Mouse (Mus musculus) CH12.LX (cell line): Measurements from ENCODE around the gene Pth1r. TPM values are rescaled to one million over a fixed set of nuclear protein-coding genes. Genes with fewer than 3 reads are reported as not detected.

ENCODE experiments used
- DNase-seq: peaks from one replicate; pipeline ENCODE4 v3.0.0-alpha.2; 2013; ENCODE audit errors: extremely low read depth
- H3K27ac ChIP-seq: 2 replicates; pipeline ENCODE4 v1.5.1; 2012; ENCODE audit warnings: low read depth, mild to moderate bottlenecking, control low read depth, moderate library complexity; ENCODE audit not compliant: insufficient read depth
- H3K27me3 ChIP-seq: replicated peaks from 2 replicates; pipeline ENCODE3; 2012; ENCODE audit warnings: inconsistent platforms
- H3K36me3 ChIP-seq, 2 experiments: replicated peaks in 1 of 2; 2 replicates each; pipeline versions ENCODE3 to v1.6.1; 2012; ENCODE audit warnings: inconsistent platforms in 1 of 2, low read length in 1 of 2, mild to moderate bottlenecking in 1 of 2, mixed read lengths in 1 of 2, moderate library complexity in 1 of 2; ENCODE audit not compliant: control insufficient read depth in 1 of 2, insufficient read depth in 1 of 2
- H3K4me1 ChIP-seq, 2 experiments: 2 replicates each; pipeline ENCODE4 v1.6.1; 2012; ENCODE audit warnings: inconsistent platforms in 1 of 2, moderate library complexity in 1 of 2; ENCODE audit not compliant: insufficient read depth in 2 of 2, control insufficient read depth in 1 of 2
- H3K4me2 ChIP-seq: 2 replicates; pipeline ENCODE4 v1.6.1; 2012; ENCODE audit warnings: low read depth, mild to moderate bottlenecking, control low read depth; ENCODE audit not compliant: poor library complexity, insufficient read depth, severe bottlenecking
- H3K4me3 ChIP-seq, 3 experiments: fragments of 150-350 bp in 1 of 3; sonication (generic) in 1 of 3; replicated peaks in 1 of 3; 2 replicates each; pipeline versions ENCODE3 to v1.5.1; 2011 to 2012; ENCODE audit warnings: low read depth in 2 of 3, low read length in 2 of 3, mild to moderate bottlenecking in 2 of 3, moderate library complexity in 2 of 3, control low read depth in 1 of 3, improper control_type of control experiment in 1 of 3, inconsistent platforms in 1 of 3, mixed read lengths in 1 of 3; ENCODE audit not compliant: poor library complexity in 1 of 3
- H3K79me2 ChIP-seq: replicated peaks from 2 replicates; pipeline ENCODE4 v1.6.1; 2012; ENCODE audit warnings: mild to moderate bottlenecking, moderate library complexity; ENCODE audit not compliant: control insufficient read depth, poor library complexity, insufficient read depth, severe bottlenecking; ENCODE audit errors: extremely low read depth
- H3K9ac ChIP-seq: 2 replicates; pipeline ENCODE4 v1.6.1; 2012; ENCODE audit warnings: low read depth, mild to moderate bottlenecking, control low read depth, moderate library complexity; ENCODE audit not compliant: insufficient read depth
- H3K9me3 ChIP-seq: replicated peaks from 2 replicates; pipeline ENCODE3; 2012; ENCODE audit warnings: low read length, inconsistent platforms, mixed read lengths
- ELF1 ChIP-seq: IDR thresholded peaks from 2 replicates; pipeline ENCODE4 v1.6.1; 2014; ENCODE audit warnings: low read depth, mild to moderate bottlenecking, inconsistent platforms, low read length, improper control_type of control experiment
- EP300 ChIP-seq: IDR thresholded peaks from 2 replicates; pipeline ENCODE4 v1.6.1; 2011; ENCODE audit warnings: low read length, improper control_type of control experiment
- ETS1 ChIP-seq: conservative IDR thresholded peaks from 2 replicates; pipeline ENCODE4 v1.6.1; 2012; ENCODE audit warnings: low read depth, mild to moderate bottlenecking, inconsistent platforms, low read length, improper control_type of control experiment, moderate library complexity
- HCFC1 ChIP-seq: IDR thresholded peaks from 2 replicates; pipeline ENCODE4 v1.6.1; 2012; ENCODE audit warnings: low read depth, mild to moderate bottlenecking, inconsistent platforms, low read length, improper control_type of control experiment
- JUN ChIP-seq: IDR thresholded peaks from 2 replicates; pipeline ENCODE4 v1.6.1; 2011; ENCODE audit warnings: low read depth, mild to moderate bottlenecking, low read length, improper control_type of control experiment, moderate library complexity; ENCODE audit not compliant: insufficient read depth
- JUND ChIP-seq: conservative IDR thresholded peaks from 2 replicates; pipeline ENCODE4 v1.6.1; 2011; ENCODE audit warnings: low read depth, low read length, improper control_type of control experiment
- KAT2A ChIP-seq: IDR thresholded peaks from 2 replicates; pipeline ENCODE4 v1.6.1; 2012; ENCODE audit warnings: low read length, improper control_type of control experiment, inconsistent platforms; ENCODE audit not compliant: insufficient replicate concordance
- MAX ChIP-seq: IDR thresholded peaks from 2 replicates; pipeline ENCODE4 v1.6.1; 2011; ENCODE audit warnings: low read length, improper control_type of control experiment
- MXI1 ChIP-seq: IDR thresholded peaks from 2 replicates; pipeline ENCODE4 v1.6.1; 2011; ENCODE audit warnings: mild to moderate bottlenecking, low read depth, low read length, improper control_type of control experiment
- NRF1 ChIP-seq: IDR thresholded peaks from 2 replicates; pipeline ENCODE4 v1.6.1; 2014; ENCODE audit warnings: low read depth, mild to moderate bottlenecking, inconsistent platforms, low read length, improper control_type of control experiment, moderate library complexity
- PAX5 ChIP-seq: IDR thresholded peaks from 2 replicates; pipeline ENCODE4 v1.6.1; 2012; ENCODE audit warnings: low read length, inconsistent platforms, mixed read lengths
- POLR2A ChIP-seq: IDR thresholded peaks from 2 replicates; pipeline ENCODE4 v1.6.1; 2011; ENCODE audit warnings: low read depth, mild to moderate bottlenecking, improper control_type of control experiment, low read length
- SIN3A ChIP-seq: IDR thresholded peaks from 2 replicates; pipeline ENCODE4 v1.6.1; 2012; ENCODE audit warnings: low read length, improper control_type of control experiment, inconsistent platforms
- TBP ChIP-seq: conservative IDR thresholded peaks from 2 replicates; pipeline ENCODE4 v1.6.1; 2011; ENCODE audit warnings: low read depth, low read length, improper control_type of control experiment
- UBTF ChIP-seq: IDR thresholded peaks from 2 replicates; pipeline ENCODE4 v1.6.1; 2012; ENCODE audit warnings: low read depth, mild to moderate bottlenecking, inconsistent platforms, low read length, improper control_type of control experiment, moderate library complexity
- ZC3H11A ChIP-seq: IDR thresholded peaks from 2 replicates; pipeline ENCODE4 v1.6.1; 2012; ENCODE audit warnings: low read depth, mild to moderate bottlenecking, inconsistent platforms, low read length, improper control_type of control experiment
- ZMIZ1 ChIP-seq: IDR thresholded peaks from 2 replicates; pipeline ENCODE4 v1.6.1; 2012; ENCODE audit warnings: low read depth, mild to moderate bottlenecking, inconsistent platforms, low read length, improper control_type of control experiment
- dilution Hi-C: fragments of 300-500 bp; cut with MboI; formaldehyde crosslinking; loops from 2 replicates; pipeline ENCODE4 v1.14.3; 2020; ENCODE audit warnings: low sequenced_read_pairs; ENCODE audit not compliant: extremely low pct_unique_long_range_greater_than_20kb, extremely low pct_ligation_motif_present
- in situ Hi-C: fragments of 300-500 bp; cut with MboI; formaldehyde crosslinking; loops from 3 replicates; pipeline ENCODE4 v1.14.3; 2019; ENCODE audit warnings: low sequenced_read_pairs, low pct_ligation_motif_present, low pct_unique_long_range_greater_than_20kb, mixed read lengths
- polyA plus RNA-seq: library from polyadenylated mRNA; unstranded; fragments of >175 nt; gene quantifications from 2 replicates; pipeline ENCODE4 v1.2.1, GENCODE M21; 2012; ENCODE audit warnings: low read depth; ENCODE audit not compliant: insufficient read length
- total RNA-seq, 2 experiments: library from RNA; depleted of rRNA; stranded (reverse); fragments of 300-350 nt in 1 of 2; fragments of >200 nt in 1 of 2; gene quantifications; 2 replicates each; pipeline ENCODE4 v1.2.3; 2012 to 2014

Gene Pth1r
- total and polyA plus RNA-seq, 3 experiments = 0.10 to 0.76 TPM; not detected in 1

- H3K4me1 ChIP-seq = peaks cover 10 to 78% of the 10 kb centered on the region in 2 experiments
These were observed 65.1 kb downstream of the Pth1r start for GRCm38 (mm10) chr9:110681817-110682216.

DNA sequence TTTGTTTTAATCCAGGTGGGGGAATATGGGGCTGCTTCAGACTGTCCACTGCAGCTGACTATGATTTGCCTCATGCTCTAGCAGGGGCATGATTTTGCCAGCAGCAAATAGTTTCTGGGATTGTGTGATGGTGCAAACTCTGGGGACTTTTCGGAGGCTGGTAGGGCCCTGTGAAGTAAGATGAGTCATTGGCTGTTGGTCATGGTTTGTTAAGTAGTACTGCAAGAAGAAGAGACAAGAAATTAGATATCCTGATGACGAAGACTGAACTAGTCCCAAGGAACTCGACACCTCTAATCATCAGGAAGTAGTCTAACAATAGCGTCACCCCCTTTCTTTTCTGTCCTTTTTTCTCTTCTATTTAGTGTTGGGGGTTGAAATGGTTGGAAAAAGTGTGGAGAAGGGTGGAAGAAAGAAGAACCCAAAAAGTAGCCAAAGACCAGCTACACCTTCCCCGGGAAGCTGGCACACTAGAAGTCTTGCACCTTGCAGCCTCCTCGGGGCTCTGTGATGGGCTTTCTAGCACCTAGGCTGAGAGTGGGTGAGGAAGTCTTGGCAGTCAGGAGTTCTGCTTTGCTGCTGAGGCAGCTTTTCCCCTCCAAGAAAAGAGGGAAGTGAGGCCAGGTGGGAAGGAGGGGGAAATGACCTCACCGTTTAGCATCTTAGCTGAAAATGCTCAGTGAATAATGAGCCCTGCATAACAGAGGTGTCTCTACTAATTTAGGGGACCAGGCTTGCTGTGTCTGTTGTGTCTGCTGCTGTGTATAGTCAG lies 66.0 kb downstream of the Pth1r start:
- H3K36me3 ChIP-seq = peaks cover 3 to 42% of the 10 kb centered on the region in 2 experiments
- H3K9ac ChIP-seq = no peak overlapping the region
- peak; percentile 65 for DNase-seq
- no peak overlapping the region for H3K4me2 ChIP-seq
- H3K27me3 ChIP-seq = no peaks in the 10 kb centered on the region
- H3K79me2 ChIP-seq = peaks cover 3% of the 10 kb centered on the region; the same call in 1 of the 2 replicates
- H3K4me1 ChIP-seq = peaks cover 18 to 78% of the 10 kb centered on the region in 2 experiments
- TF ChIP-seq SIN3A (no peak), JUND (peak; percentile 37; the same call in 1 of the 2 replicates), MXI1 (no peak), ZC3H11A (no peak), MAX (no peak), POLR2A (no peak), HCFC1 (no peak), ZMIZ1 (no peak), UBTF (no peak), JUN (0 out of 2 replicates have a peak, but pooled peaks have one; percentile 21), EP300 (peak; percentile 64), KAT2A (no peak), ETS1 (peak; percentile 75)
- H3K9me3 ChIP-seq = peaks cover 5% of the 10 kb centered on the region
- in situ Hi-C loops (no loop called here), dilution Hi-C loops (no loop called here)
- no peak overlapping the region for H3K4me3 ChIP-seq
- peak overlapping the region; percentile 7; the same call in 1 of the 2 replicates for H3K27ac ChIP-seq

More at GRCm38 (mm10) chr9:110681817-110682216, 65.1 kb downstream of the Pth1r start:
- Histone ChIP-seq H3K4me3 (no peak overlapping the region), H3K36me3 (peaks cover 3 to 49% of the 10 kb centered on the region in 2 experiments), H3K79me2 (peaks cover 3% of the 10 kb centered on the region; the same call in 1 of the 2 replicates), H3K4me2 (no peak overlapping the region), H3K9ac (no peak overlapping the region), H3K27me3 (no peaks in the 10 kb centered on the region), H3K9me3 (peaks cover 5% of the 10 kb centered on the region), H3K27ac (no peak overlapping the region)
- no peak for TF ChIP-seq KAT2A
- TF ChIP-seq HCFC1 = no peak
- no peak for TF ChIP-seq ELF1
- TF ChIP-seq MXI1 = no peak
- no peak for TF ChIP-seq NRF1
- no peak for TF ChIP-seq ZMIZ1
- TF ChIP-seq TBP = no peak
- TF ChIP-seq PAX5 = no peak
- TF ChIP-seq EP300 = no peak
- no peak for TF ChIP-seq ETS1
- DNase-seq = no peak
- dilution Hi-C loops = no loop called here
- in situ Hi-C loops = no loop called here
